Mouse (Mus musculus) MEL (cell line): ENCODE measurements around the gene Cxcr2.

Experiments
- CTCF ChIP-seq, 3 experiments: IDR thresholded peaks in 2 of 3; conservative IDR thresholded peaks in 1 of 3; 2 replicates each; pipeline ENCODE4 v1.5.1; 2011 to 2012; ENCODE audit warnings: low read length in 3 of 3, low read depth in 2 of 3, mild to moderate bottlenecking in 2 of 3, improper control_type of control experiment in 1 of 3, inconsistent platforms in 1 of 3, mixed read lengths in 1 of 3, moderate library complexity in 1 of 3; ENCODE audit not compliant: control insufficient read depth in 1 of 3, insufficient read depth in 1 of 3, poor library complexity in 1 of 3, severe bottlenecking in 1 of 3
- E2F4 ChIP-seq: IDR thresholded peaks from 2 replicates; pipeline ENCODE4 v1.6.1; 2011; ENCODE audit warnings: low read depth, low read length, improper control_type of control experiment, borderline replicate concordance
- ELF1 ChIP-seq: IDR thresholded peaks from 2 replicates; pipeline ENCODE4 v1.6.1; 2014; ENCODE audit warnings: low read depth, mild to moderate bottlenecking, inconsistent platforms, low read length, improper control_type of control experiment, moderate library complexity
- EP300 ChIP-seq, 2 experiments: IDR thresholded peaks; 2 replicates each; pipeline ENCODE4 v1.6.1; 2011; ENCODE audit warnings: improper control_type of control experiment in 2 of 2, low read length in 2 of 2, low read depth in 1 of 2, mild to moderate bottlenecking in 1 of 2
- NELFE ChIP-seq: IDR thresholded peaks from 2 replicates; pipeline ENCODE4 v1.6.1; 2011; ENCODE audit warnings: low read depth, low read length, improper control_type of control experiment
- POLR2A ChIP-seq, 2 experiments: IDR thresholded peaks; 2 replicates each; pipeline ENCODE4 v1.6.1; 2011 to 2012; ENCODE audit warnings: low read length in 2 of 2, mild to moderate bottlenecking in 2 of 2, control low read depth in 1 of 2, improper control_type of control experiment in 1 of 2, low read depth in 1 of 2, moderate library complexity in 1 of 2; ENCODE audit not compliant: control insufficient read depth in 1 of 2, insufficient read depth in 1 of 2, poor library complexity in 1 of 2
- POLR2AphosphoS2 ChIP-seq: IDR thresholded peaks from 2 replicates; pipeline ENCODE4 v1.6.1; 2011; ENCODE audit warnings: low read length, improper control_type of control experiment
- SMC3 ChIP-seq: IDR thresholded peaks from 2 replicates; pipeline ENCODE4 v1.6.1; 2011; ENCODE audit warnings: low read depth, low read length, improper control_type of control experiment
- ZC3H11A ChIP-seq: IDR thresholded peaks from 2 replicates; pipeline ENCODE4 v1.6.1; 2012; ENCODE audit warnings: low read depth, mild to moderate bottlenecking, inconsistent platforms, low read length, improper control_type of control experiment

DNA sequence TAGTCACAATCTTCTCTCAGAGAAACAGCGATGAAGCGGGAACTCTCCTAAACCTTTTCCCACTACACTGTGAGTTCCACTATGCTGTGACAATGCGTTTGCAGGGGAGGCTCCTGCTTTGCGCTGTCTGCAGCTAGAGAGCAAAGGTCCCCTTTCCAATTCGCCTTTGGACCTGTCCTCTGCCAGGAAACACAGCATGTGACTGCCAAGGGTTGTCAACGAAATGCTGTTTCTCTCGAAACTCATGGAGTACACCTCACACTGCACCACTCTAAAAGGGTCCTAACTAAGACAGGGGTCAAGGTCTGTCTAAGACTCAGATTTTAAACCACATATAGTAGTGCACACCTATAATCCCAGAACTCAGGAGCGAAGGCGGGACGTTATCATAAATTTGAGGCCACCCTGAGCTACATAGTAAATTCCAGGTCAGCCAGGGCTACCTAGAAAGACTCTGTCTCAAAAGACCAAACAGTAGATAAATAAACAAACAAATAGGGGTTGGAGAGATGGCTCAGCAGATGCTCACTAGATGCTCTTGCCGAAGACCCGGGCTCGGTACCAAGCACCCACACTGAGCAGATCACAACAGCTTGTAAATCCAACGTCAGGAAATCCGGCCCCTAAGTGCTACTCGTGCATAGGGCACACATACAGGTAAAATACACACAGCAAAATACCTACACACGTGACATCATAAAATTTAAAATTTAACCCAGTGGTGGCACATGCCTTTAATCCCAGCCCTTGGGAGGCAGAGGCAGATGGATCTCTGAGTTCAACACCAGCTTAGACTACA is 43.0 kb downstream of the Cxcr2 start:
- no peak for TF ChIP-seq SMC3
- TF ChIP-seq NELFE, result no peak
- no peak for TF ChIP-seq CTCF (IDR thresholded peaks at IDR 0.05 in 2 of 3, conservative IDR thresholded peaks at IDR 0.05 in 1 of 3; ENCODE audit: control insufficient read depth in 1 of 3, insufficient read depth in 1 of 3, low read depth in 2 of 3, low read length in 3 of 3, poor library complexity in 1 of 3, severe bottlenecking in 1 of 3)
- no peak for TF ChIP-seq POLR2A (IDR thresholded peaks at IDR 0.05; ENCODE audit: control insufficient read depth in 1 of 2, insufficient read depth in 1 of 2, low read depth in 1 of 2, low read length in 2 of 2, poor library complexity in 1 of 2)
- TF ChIP-seq ELF1, result no peak
- TF ChIP-seq POLR2AphosphoS2, result no peak
- no peak for TF ChIP-seq ZC3H11A
- TF ChIP-seq E2F4, result no peak
- TF ChIP-seq EP300 (IDR thresholded peaks at IDR 0.05; ENCODE audit: low read depth in 1 of 2, low read length in 2 of 2), result no peak
